Mouse (Mus musculus): ENCODE measurements around the gene Jkamp. TPM values are rescaled to one million over a fixed set of nuclear protein-coding genes. Genes with fewer than 3 reads are reported as not detected.
"Not testable (repeated sequence)": the region's sequence is repeated elsewhere in the genome, so short reads cannot be mapped to it uniquely, and the experiment has no call there.

Jkamp gene
- 56.2 TPM for polyA plus RNA-seq (2021)

DNA sequence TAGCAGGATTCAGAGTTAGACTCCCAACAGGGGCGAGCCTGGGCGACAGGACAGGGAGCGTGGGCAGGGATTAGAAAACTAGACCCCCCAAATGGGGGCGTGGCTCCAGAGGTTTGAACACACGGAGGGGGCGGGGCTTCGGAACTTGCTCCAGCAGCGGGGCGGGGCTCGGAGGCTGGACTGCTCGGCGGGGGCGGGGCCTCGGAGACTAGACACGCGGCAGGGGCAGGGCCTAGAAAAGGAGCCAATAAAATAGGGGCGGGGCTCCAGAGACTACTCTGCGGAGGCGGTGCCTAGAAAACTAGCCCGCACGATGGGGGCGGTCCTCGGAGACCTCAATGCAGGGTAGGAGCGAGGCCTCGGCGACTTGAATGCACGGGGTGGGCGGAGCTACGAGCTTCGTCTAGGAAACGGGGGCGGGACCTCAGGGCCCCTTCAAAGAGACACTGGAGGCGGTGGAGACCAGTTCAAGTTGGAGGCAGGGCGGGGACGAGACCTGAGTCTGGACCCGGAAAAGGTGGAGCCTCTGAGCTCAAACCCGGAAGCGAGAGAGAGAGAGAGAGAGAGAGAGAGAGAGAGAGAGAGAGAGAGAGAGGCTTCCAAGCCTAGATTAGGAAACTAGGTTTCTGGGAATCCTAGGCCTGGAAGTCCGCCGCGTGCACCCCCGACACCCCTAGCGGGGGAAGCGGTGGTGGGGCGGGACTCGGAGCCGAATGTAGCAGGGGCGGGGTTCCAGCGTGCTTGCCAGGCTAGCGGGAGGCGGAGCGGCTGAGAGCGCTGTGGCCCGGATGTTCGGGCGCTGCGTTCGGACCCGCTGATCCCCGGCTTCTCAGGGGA lies at the start of gene Jkamp, which contains the start of gene L3hypdh:
Gene Jkamp (plus strand): TSS at position 261 of the 837 bp plus-strand sequence.
Gene L3hypdh (minus strand): TSS at position 111 of the 837 bp plus-strand sequence.
- in situ Hi-C loops (cut with MboI; ENCODE audit: low pct_unique_long_range_greater_than_20kb): no loop called here
- H3K27me3 ChIP-seq: no peaks in the 10 kb centered on the region
- DNase-seq (ENCODE audit: low read depth, low spot score) (peak; percentile 97), ATAC-seq (peak; percentile 94)
- POLR2A ChIA-PET: interaction anchor here (0.6 kb wide), 1 partner anchor 15 kb away, joined by 3 read pairs; no protein-coding TSS in a partner anchor
- CTCF ChIA-PET: no interaction called here
- TF ChIP-seq CTCF (IDR thresholded peaks at IDR 0.05): no peak

GRCm38 (mm10) chr12:72036097-72036661 lies 49.2 kb upstream of the Jkamp start:
- no peak for TF ChIP-seq CTCF (IDR thresholded peaks at IDR 0.05)
- H3K27me3 ChIP-seq: no peaks in the 10 kb centered on the region
- ATAC-seq (no peak), DNase-seq (ENCODE audit: low read depth, low spot score) (no peak)
- in situ Hi-C loops (cut with MboI; ENCODE audit: low pct_unique_long_range_greater_than_20kb): no loop called here
- ChIA-PET POLR2A (no interaction called here), CTCF (no interaction called here)

GRCm38 (mm10) chr12:72037049-72037448 lies 48.3 kb upstream of the Jkamp start:
- in situ Hi-C loops (cut with MboI; ENCODE audit: low pct_unique_long_range_greater_than_20kb): no loop called here
- DNase-seq (ENCODE audit: low read depth, low spot score) (no peak), ATAC-seq (no peak)
- POLR2A ChIA-PET: no interaction called here
- TF ChIP-seq CTCF (IDR thresholded peaks at IDR 0.05): no peak
- peaks cover 2% of the 10 kb centered on the region for H3K27me3 ChIP-seq
- CTCF ChIA-PET: interaction anchor here (0.9 kb wide), 1 partner anchor 10 kb away, joined by 3 read pairs; no protein-coding TSS in a partner anchor

GRCm38 (mm10) chr12:72038866-72039265 lies 46.5 kb upstream of the Jkamp start:
- CTCF ChIA-PET: no interaction called here

DNA sequence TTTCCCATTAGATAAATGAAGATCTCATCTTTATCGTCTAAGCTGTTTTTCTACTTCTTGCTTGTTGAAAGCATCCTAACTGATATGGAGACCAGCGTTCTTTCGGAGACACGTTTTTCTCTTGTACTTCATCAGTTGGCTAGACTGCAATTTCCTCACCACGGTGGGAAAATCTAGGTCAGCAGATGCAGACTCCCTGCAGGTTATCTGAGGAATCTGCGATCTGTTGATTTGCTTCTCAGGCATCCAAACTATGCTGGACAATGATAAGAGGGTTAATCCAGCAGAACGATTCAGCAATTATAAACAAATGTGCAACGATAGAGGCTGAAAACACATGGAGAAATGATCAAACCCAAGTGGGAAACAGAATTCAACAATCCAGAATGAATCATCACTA lies 45.9 kb upstream of the Jkamp start:
- in situ Hi-C loops (cut with MboI; ENCODE audit: low pct_unique_long_range_greater_than_20kb): no loop called here
- peaks cover 8% of the 10 kb centered on the region for H3K27me3 ChIP-seq
- ChIA-PET POLR2A (no interaction called here), CTCF (no interaction called here)
- ATAC-seq (no peak), DNase-seq (ENCODE audit: low read depth, low spot score) (no peak)
- no peak for TF ChIP-seq CTCF (IDR thresholded peaks at IDR 0.05)

More at GRCm38 (mm10) chr12:72038866-72039265, 46.5 kb upstream of the Jkamp start:
- ATAC-seq: no peak
- H3K27me3 ChIP-seq: peaks cover 6% of the 10 kb centered on the region
- in situ Hi-C loops (cut with MboI; ENCODE audit: low pct_unique_long_range_greater_than_20kb): no loop called here
- TF ChIP-seq CTCF (IDR thresholded peaks at IDR 0.05): no peak
- DNase-seq (ENCODE audit: low read depth, low spot score): no peak
- POLR2A ChIA-PET: interaction anchor here (0.6 kb wide), 1 partner anchor 46 kb away, joined by 6 read pairs; no protein-coding TSS in a partner anchor

DNA sequence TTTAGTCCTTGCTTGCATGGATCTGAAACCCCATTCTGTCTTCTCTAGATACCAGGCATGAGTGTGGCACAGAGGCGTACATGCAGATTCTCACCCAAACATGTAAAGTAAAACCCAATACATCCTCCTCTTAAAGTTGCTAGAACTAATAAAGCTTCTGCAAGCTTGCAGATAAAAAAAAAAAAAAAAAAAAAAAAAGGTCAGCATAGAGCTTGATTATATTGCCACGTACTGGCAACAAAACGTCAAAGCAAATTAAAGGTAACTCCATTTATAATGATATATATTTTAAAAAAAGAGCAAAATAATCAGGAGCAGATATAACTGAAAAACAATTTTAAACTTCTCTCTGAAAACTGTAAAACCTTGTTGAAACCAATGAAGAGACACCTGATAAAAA lies 44.2 kb upstream of the Jkamp start:
- ChIA-PET POLR2A (no interaction called here), CTCF (no interaction called here)
- peaks cover 8% of the 10 kb centered on the region for H3K27me3 ChIP-seq
- no peak for TF ChIP-seq CTCF (IDR thresholded peaks at IDR 0.05)
- in situ Hi-C loops (cut with MboI; ENCODE audit: low pct_unique_long_range_greater_than_20kb): no loop called here
- DNase-seq (ENCODE audit: low read depth, low spot score): no peak
- ATAC-seq: no peak

DNA sequence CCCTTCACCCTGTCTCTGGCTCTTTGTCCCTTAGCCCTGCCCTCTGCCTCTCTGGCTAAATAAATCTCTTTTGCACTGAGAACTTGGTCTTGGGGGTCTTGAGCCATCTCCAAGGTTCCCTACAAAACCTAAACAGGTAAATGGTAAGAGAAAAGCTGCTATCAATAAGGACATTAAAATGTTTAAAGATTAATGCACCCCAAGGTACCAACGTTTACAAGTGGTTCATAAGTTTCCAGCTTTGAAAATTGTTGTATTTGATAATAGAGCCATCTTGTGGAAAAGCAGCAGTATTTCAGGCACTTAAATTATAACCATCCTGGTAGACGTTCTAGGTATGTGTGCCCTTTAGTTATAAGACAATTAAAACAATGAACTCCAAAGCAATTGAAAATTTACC lies 37.9 kb upstream of the Jkamp start:
- in situ Hi-C loops (cut with MboI; ENCODE audit: low pct_unique_long_range_greater_than_20kb): loop anchor here (5.0 kb wide), 2 partner anchors 220 to 280 kb away; no protein-coding TSS in a partner anchor
- ATAC-seq: no peak
- peaks cover 11% of the 10 kb centered on the region for H3K27me3 ChIP-seq
- peak; percentile 54 for TF ChIP-seq CTCF (IDR thresholded peaks at IDR 0.05)
- DNase-seq (ENCODE audit: low read depth, low spot score): no peak
- CTCF ChIA-PET: interaction anchor here (1.2 to 3.5 kb wide), 5 partner anchors 10 to 283 kb away, joined by 3 to 29 read pairs (median 6); no protein-coding TSS in a partner anchor
- POLR2A ChIA-PET: interaction anchor here (0.6 kb wide), 1 partner anchor 279 kb away, joined by 3 read pairs; no protein-coding TSS in a partner anchor

GRCm38 (mm10) chr12:72050156-72050555 lies 35.2 kb upstream of the Jkamp start:
- ATAC-seq; CTCF ChIA-PET; in situ Hi-C loops (cut with MboI; ENCODE audit: low pct_unique_long_range_greater_than_20kb); POLR2A ChIA-PET; DNase-seq (ENCODE audit: low read depth, low spot score): not testable (repeated sequence)
- peaks cover 13% of the 10 kb centered on the region for H3K27me3 ChIP-seq

DNA sequence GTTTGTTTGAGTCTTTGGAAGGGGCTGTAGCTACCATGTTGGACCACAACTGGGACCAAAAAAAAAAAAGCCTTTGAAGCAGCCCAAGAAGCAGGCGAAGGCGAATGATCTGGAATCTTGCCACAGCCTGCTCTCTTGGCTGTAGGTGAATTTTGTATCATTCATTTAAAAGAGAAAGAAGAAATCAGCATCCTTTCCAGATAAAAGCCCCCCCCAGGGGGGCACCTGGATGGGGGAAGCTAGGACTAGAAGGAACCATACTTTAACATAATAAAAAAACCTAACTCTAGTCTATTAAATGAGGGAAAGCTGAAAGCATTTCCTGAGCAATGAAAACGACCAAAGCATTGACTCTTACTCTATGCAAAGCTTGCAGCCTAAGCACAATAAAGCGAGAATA lies 34.6 kb upstream of the Jkamp start:
- ChIA-PET CTCF (interaction anchor here (4.3 kb wide), 1 partner anchor 283 kb away, joined by 20 read pairs; no protein-coding TSS in a partner anchor), POLR2A (no interaction called here)
- no peak for TF ChIP-seq CTCF (IDR thresholded peaks at IDR 0.05)
- no peak for ATAC-seq
- H3K27me3 ChIP-seq: peaks cover 17% of the 10 kb centered on the region
- in situ Hi-C loops (cut with MboI; ENCODE audit: low pct_unique_long_range_greater_than_20kb): no loop called here
- no peak for DNase-seq (ENCODE audit: low read depth, low spot score)

DNA sequence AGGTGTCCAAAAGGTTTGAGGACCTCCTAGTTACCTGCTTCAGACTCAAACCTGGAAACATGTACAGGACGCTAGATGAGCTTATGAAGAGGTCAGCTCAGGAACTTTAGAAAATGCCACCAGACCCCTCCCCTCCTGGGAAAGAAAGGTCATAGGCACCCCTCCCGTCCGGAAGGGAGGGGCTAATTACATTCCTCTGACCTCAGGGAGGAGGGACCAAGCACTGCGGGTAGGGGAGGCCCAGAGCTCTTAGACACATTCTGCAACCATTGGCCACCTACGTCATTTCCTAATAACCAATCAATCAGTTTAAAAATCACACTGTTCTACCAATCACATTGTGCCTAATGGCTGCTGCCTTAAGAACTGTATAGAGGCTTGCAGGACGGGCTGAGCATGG lies 32.8 kb upstream of the Jkamp start:
- in situ Hi-C loops (cut with MboI; ENCODE audit: low pct_unique_long_range_greater_than_20kb): no loop called here
- no peak for DNase-seq (ENCODE audit: low read depth, low spot score)
- ChIA-PET POLR2A (no interaction called here), CTCF (interaction anchor here (0.6 to 4.3 kb wide), 7 partner anchors 8 to 293 kb away, joined by 3 to 20 read pairs (median 3); no protein-coding TSS in a partner anchor)
- no peak for ATAC-seq
- peaks cover 27% of the 10 kb centered on the region for H3K27me3 ChIP-seq
- TF ChIP-seq CTCF (IDR thresholded peaks at IDR 0.05): no peak

DNA sequence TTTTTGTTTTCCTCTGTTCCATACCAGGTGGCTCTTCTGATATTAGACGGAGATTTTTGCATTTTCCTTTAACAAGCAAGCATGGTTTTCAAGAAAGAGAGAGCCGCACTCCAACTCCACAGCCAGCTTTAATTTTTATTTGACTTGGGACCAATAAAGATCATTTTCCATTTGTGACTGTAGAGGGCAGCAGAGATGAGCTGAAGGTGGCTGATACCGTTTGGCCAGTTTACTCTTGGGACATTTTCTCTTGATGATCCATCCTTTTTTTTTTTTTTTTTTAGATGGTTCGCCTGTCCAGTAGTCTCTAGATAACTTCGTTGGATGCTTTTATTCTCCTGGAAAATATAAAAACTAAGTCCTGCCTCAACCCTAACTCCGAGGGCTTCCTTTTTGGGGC lies 32.1 kb upstream of the Jkamp start:
- peaks cover 28% of the 10 kb centered on the region for H3K27me3 ChIP-seq
- ChIA-PET POLR2A (no interaction called here), CTCF (interaction anchor here (0.6 to 4.3 kb wide), 7 partner anchors 8 to 294 kb away, joined by 3 to 20 read pairs (median 3); no protein-coding TSS in a partner anchor)
- DNase-seq (ENCODE audit: low read depth, low spot score) (no peak), ATAC-seq (no peak)
- TF ChIP-seq CTCF (IDR thresholded peaks at IDR 0.05): peak; percentile 61
- in situ Hi-C loops (cut with MboI; ENCODE audit: low pct_unique_long_range_greater_than_20kb): no loop called here

Data from Patski (cell line).